ENCODE assay signal across 30 mouse cellular contexts in genomic region chr19:6079983-6080480, GRCm38 (mm10). TPM values are rescaled to one million over a fixed set of nuclear protein-coding genes. Genes with fewer than 3 reads are reported as not detected.
DNase-seq lines count a peak whose midpoint lies in the region; ATAC-seq and TF ChIP-seq lines count a peak whose summit lies in the region.
"Had no signal": no experiment of that assay in that cellular context is flagged by ENCODE, and none has a peak within 500 bp of the region (broad histone marks: within the 10 kb centered on the region; RNA-seq: fewer than 3 reads in every experiment).

TSS of gene Tmem262 (plus strand) at chr19:6080033.

- intact Hi-C loops in heart, postnatal 25 days (cut with DNase I) = loop anchor here (10.0 kb wide), 1 partner anchor 255 kb away; the partner anchor contains the start of gene Men1

- no peak for TF ChIP-seq RAD21 in CH12.LX (IDR thresholded peaks at IDR 0.05; ENCODE audit: low read depth, low read length)

- in situ Hi-C loops in CH12.LX (cut with MboI; ENCODE audit: low pct_ligation_motif_present, low pct_unique_long_range_greater_than_20kb, low sequenced_read_pairs) = no loop called here

- H3K79me2 ChIP-seq in CH12.LX (replicated peaks; ENCODE audit: control insufficient read depth, extremely low read depth, insufficient read depth, poor library complexity, severe bottlenecking) = peaks cover 28% of the 10 kb centered on the region

- no peak within 1 kb of the TSS for H3K27ac ChIP-seq in midbrain, embryonic 10.5 days (replicated peaks)
- H3K27ac ChIP-seq in midbrain, embryonic 16.5 days (ENCODE audit: low read length) = no peak within 1 kb of the TSS
- no peak within 1 kb of the TSS for H3K27ac ChIP-seq in CH12.LX (ENCODE audit: insufficient read depth, low read depth)
- H3K27ac ChIP-seq: embryonic facial prominence, embryonic 13.5 days; embryonic facial prominence, embryonic 15.5 days; forebrain, embryonic 10.5 days; forebrain, embryonic 12.5 days had no signal

- no peak within 1 kb of the TSS for H3K4me2 ChIP-seq in midbrain, embryonic 16.5 days (ENCODE audit: low read length)
- H3K4me2 ChIP-seq in CH12.LX (ENCODE audit: insufficient read depth, low read depth, poor library complexity, severe bottlenecking) = no peak within 1 kb of the TSS
- H3K4me2 ChIP-seq: embryonic facial prominence, embryonic 13.5 days; embryonic facial prominence, embryonic 15.5 days; forebrain, embryonic 12.5 days had no signal

- H3K4me1 ChIP-seq in midbrain, embryonic 10.5 days = peaks cover 40% of the 10 kb centered on the region
- peaks cover 29% of the 10 kb centered on the region for H3K4me1 ChIP-seq in midbrain, embryonic 16.5 days (ENCODE audit: control insufficient read depth, insufficient read depth, low read length)
- peaks cover 7 to 32% of the 10 kb centered on the region in 2 experiments for H3K4me1 ChIP-seq in CH12.LX (ENCODE audit: control insufficient read depth in 1 of 2, insufficient read depth in 2 of 2)

- H3K4me3 ChIP-seq in midbrain, embryonic 10.5 days = peak within 1 kb of the TSS; percentile 4; the same call in 1 of the 2 replicates
- H3K4me3 ChIP-seq in midbrain, embryonic 16.5 days (ENCODE audit: low read depth, low read length) = no peak within 1 kb of the TSS
- no peak within 1 kb of the TSS for H3K4me3 ChIP-seq in CH12.LX (replicated peaks in 1 of 3; ENCODE audit: low read depth in 2 of 3, low read length in 2 of 3, poor library complexity in 1 of 3)
- H3K4me3 ChIP-seq: embryonic facial prominence, embryonic 13.5 days; embryonic facial prominence, embryonic 15.5 days; erythroblast, embryonic 14.5 days; forebrain, embryonic 10.5 days; forebrain, embryonic 12.5 days had no signal

- no peaks in the 10 kb centered on the region for H3K9me3 ChIP-seq in midbrain, embryonic 10.5 days (replicated peaks)
- no peaks in the 10 kb centered on the region for H3K9me3 ChIP-seq in midbrain, embryonic 16.5 days (replicated peaks; ENCODE audit: control insufficient read depth, low read length, poor library complexity, severe bottlenecking)
- H3K9me3 ChIP-seq in CH12.LX (replicated peaks; ENCODE audit: low read length) = no peaks in the 10 kb centered on the region
- H3K9me3 ChIP-seq: embryonic facial prominence, embryonic 13.5 days; embryonic facial prominence, embryonic 15.5 days; forebrain, embryonic 10.5 days; forebrain, embryonic 12.5 days had no signal

- 0 out of 2 replicates have a peak, but pooled peaks have one; percentile 14 for TF ChIP-seq POLR2A in CH12.LX (IDR thresholded peaks at IDR 0.05; ENCODE audit: low read depth, low read length)

- dilution Hi-C loops in CH12.LX (cut with MboI; ENCODE audit: extremely low pct_ligation_motif_present, extremely low pct_unique_long_range_greater_than_20kb, low sequenced_read_pairs) = no loop called here

- no peaks in the 10 kb centered on the region for H3K27me3 ChIP-seq in midbrain, embryonic 10.5 days (ENCODE audit: low read depth, poor library complexity, severe bottlenecking)
- H3K27me3 ChIP-seq in midbrain, embryonic 16.5 days (ENCODE audit: control insufficient read depth, insufficient read depth, low read depth, low read length) = no peaks in the 10 kb centered on the region
- no peaks in the 10 kb centered on the region for H3K27me3 ChIP-seq in CH12.LX (replicated peaks)
- H3K27me3 ChIP-seq: embryonic facial prominence, embryonic 13.5 days; embryonic facial prominence, embryonic 15.5 days; forebrain, embryonic 12.5 days had no signal

- peak; percentile 23 for DNase-seq in cerebellum, adult 9-10 months
- DNase-seq in cerebellum, postnatal 25 days = no peak
- DNase-seq in heart, adult 11 months = peak; percentile 90
- no peak for DNase-seq in heart, postnatal 25 days (ENCODE audit: low spot score)
- DNase-seq in midbrain, embryonic 10.5 days (ENCODE audit: low spot score) = no peak
- no peak for DNase-seq in CH12.LX (ENCODE audit: extremely low read depth)
- DNase-seq: adrenal gland, adult 2 months; adrenal gland, postnatal 10 days; adrenal gland, postnatal 25 days; B cell, adult 2 months; cerebellum, adult 11 months; cerebellum, adult 18-20 months; cerebellum, adult 8-10 months; cerebellum, postnatal 36 days; embryo, embryonic 11 days had no signal

- no peak for TF ChIP-seq EP300 in CH12.LX (IDR thresholded peaks at IDR 0.05; ENCODE audit: low read length)

- WGBS in midbrain, embryonic 10.5 days = 92% methylated on average over 12 of the region's 12 CpGs
- WGBS in midbrain, embryonic 16.5 days = 94% methylated on average over 12 of the region's 12 CpGs

- no peak for ATAC-seq in midbrain, embryonic 16.5 days
- ATAC-seq: CD4-positive, CD25-positive, alpha-beta regulatory T cell, adult 4 months; forebrain, embryonic 14.5 days; forebrain, embryonic 16.5 days had no signal

- peaks cover 41% of the 10 kb centered on the region for H3K36me3 ChIP-seq in midbrain, embryonic 10.5 days
- H3K36me3 ChIP-seq in midbrain, embryonic 16.5 days (ENCODE audit: control insufficient read depth, insufficient read depth, low read length) = peaks cover 16% of the 10 kb centered on the region
- H3K36me3 ChIP-seq in CH12.LX (replicated peaks in 1 of 2; ENCODE audit: control insufficient read depth in 1 of 2, insufficient read depth in 1 of 2, low read length in 1 of 2) = peaks cover 29 to 51% of the 10 kb centered on the region in 2 experiments

- H3K9ac ChIP-seq in midbrain, embryonic 16.5 days (ENCODE audit: low read depth, low read length) = no peak within 1 kb of the TSS
- no peak within 1 kb of the TSS for H3K9ac ChIP-seq in CH12.LX (ENCODE audit: insufficient read depth, low read depth)
- H3K9ac ChIP-seq: embryonic facial prominence, embryonic 13.5 days; embryonic facial prominence, embryonic 15.5 days; forebrain, embryonic 12.5 days had no signal

- no peak for TF ChIP-seq CTCF in CH12.LX (conservative IDR thresholded peaks at IDR 0.05 in 1 of 2, IDR thresholded peaks at IDR 0.05 in 1 of 2; ENCODE audit: low read depth in 2 of 2, low read length in 2 of 2)

TF ChIP-seq in CH12.LX, 34 proteins besides CTCF, POLR2A, EP300 and RAD21:
- no peak for TF ChIP-seq MYC (IDR thresholded peaks at IDR 0.05; ENCODE audit: low read depth, low read length)
- TF ChIP-seq ETS1 (conservative IDR thresholded peaks at IDR 0.05; ENCODE audit: low read depth, low read length) = no peak
- no peak for TF ChIP-seq MAZ (IDR thresholded peaks at IDR 0.05; ENCODE audit: low read depth, low read length)
- TF ChIP-seq USF2 (conservative IDR thresholded peaks at IDR 0.05; ENCODE audit: low read depth, low read length) = no peak
- TF ChIP-seq SIN3A (IDR thresholded peaks at IDR 0.05; ENCODE audit: low read length) = no peak
- no peak for TF ChIP-seq NRF1 (IDR thresholded peaks at IDR 0.05; ENCODE audit: low read depth, low read length)
- TF ChIP-seq PAX5 (IDR thresholded peaks at IDR 0.05; ENCODE audit: low read length) = no peak
- TF ChIP-seq JUND (conservative IDR thresholded peaks at IDR 0.05; ENCODE audit: low read depth, low read length) = no peak

RNA-seq across cellular contexts. Expression of gene Tmem262, which starts in this region (rescaled TPM):
- total RNA-seq in heart, postnatal 25 days (2021) = not detected
- polyA plus RNA-seq in midbrain, embryonic 10.5 days (2016; fragmentation: Nextera tagmentation; extraction: Ambion mirVana) = not detected in 2 replicates
- polyA plus RNA-seq in midbrain, embryonic 16.5 days (2015; fragmentation: Nextera tagmentation; extraction: Ambion mirVana) = not detected in 2 replicates
- total RNA-seq in CH12.LX (2012; rRNA removed) (not detected in 2 replicates), CH12.LX (2014; rRNA removed) (not detected in 2 replicates)
- polyA plus RNA-seq in CH12.LX (2012; ENCODE audit: insufficient read length, low read depth) = not detected in 2 replicates
- total RNA-seq: adrenal gland, adult 2 months; adrenal gland, postnatal 10 days; adrenal gland, postnatal 4 days; common myeloid progenitor, adult 5-6 weeks; ES-E14; MEL had no signal
- polyA plus RNA-seq: adrenal gland, adult 2 months; brain, embryonic 14.5 days; CD4-positive, CD25-positive, alpha-beta regulatory T cell, adult 4 months; embryonic facial prominence, embryonic 11.5 days; embryonic facial prominence, embryonic 13.5 days; embryonic facial prominence, embryonic 15.5 days; erythroblast, embryonic 14.5 days; forebrain, embryonic 10.5 days; forebrain, embryonic 12.5 days; forebrain, embryonic 14.5 days; forebrain, embryonic 16.5 days had no signal

Comparison
In these comparisons a context has a peak if more than half of its experiments do, and no peak if none do; other contexts are left out.
1. DNase-seq: peak in cerebellum, adult 9-10 months (single experiment) and heart, adult 11 months (single experiment); none in cerebellum, postnatal 25 days (0 of 2), heart, postnatal 25 days (single experiment), midbrain, embryonic 10.5 days (single experiment) and CH12.LX (single experiment).